Mouse (Mus musculus) myocyte (in vitro differentiated cells): Measurements from ENCODE around the gene Stk4. TPM values are rescaled to one million over a fixed set of nuclear protein-coding genes. Genes with fewer than 3 reads are reported as not detected.

Experiments used
- H3K27me3 ChIP-seq: one replicate; pipeline ENCODE4 v1.6.1; 2011; ENCODE audit not compliant: control insufficient read depth, insufficient read depth, insufficient read length
- H3K36me3 ChIP-seq: one replicate; pipeline ENCODE4 v1.6.1; 2011; ENCODE audit not compliant: control insufficient read depth, insufficient read depth
- H3K4me2 ChIP-seq: one replicate; pipeline ENCODE4 v1.6.1; 2011; ENCODE audit warnings: low read depth, control low read depth
- H3K4me3 ChIP-seq: one replicate; pipeline ENCODE4 v1.5.1; 2011; ENCODE audit warnings: mild to moderate bottlenecking, control low read depth, moderate library complexity
- H3K79me2 ChIP-seq: one replicate; pipeline ENCODE4 v1.6.1; 2011; ENCODE audit not compliant: control insufficient read depth, insufficient read depth
- H3ac ChIP-seq: one replicate; pipeline ENCODE4 v1.6.1; 2011; ENCODE audit not compliant: control insufficient read depth, insufficient read length
- CEBPB ChIP-seq: IDR thresholded peaks from 2 replicates; pipeline ENCODE4 v1.6.1; 2011; ENCODE audit warnings: mild to moderate bottlenecking, moderate library complexity; ENCODE audit not compliant: poor library complexity, insufficient read depth, severe bottlenecking
- E2F4 ChIP-seq: IDR thresholded peaks from one replicate; pipeline ENCODE4 v1.6.1; 2011; ENCODE audit warnings: mild to moderate bottlenecking, control low read depth, moderate library complexity; ENCODE audit not compliant: insufficient read depth
- MAX ChIP-seq: IDR thresholded peaks from one replicate; pipeline ENCODE4 v1.6.1; 2011; ENCODE audit warnings: low read depth, mild to moderate bottlenecking, control low read depth
- MYOD1 ChIP-seq, 3 experiments: IDR thresholded peaks; one replicate each; pipeline ENCODE4 v1.6.1; 2011; ENCODE audit warnings: control low read depth in 2 of 3, low read depth in 2 of 3, mild to moderate bottlenecking in 2 of 3, moderate library complexity in 1 of 3; ENCODE audit not compliant: insufficient read length in 2 of 3, control insufficient read depth in 1 of 3
- MYOG ChIP-seq, 3 experiments: IDR thresholded peaks; one replicate each; pipeline ENCODE4 v1.6.1; 2011; ENCODE audit warnings: control low read depth in 2 of 3, low read depth in 2 of 3, mild to moderate bottlenecking in 2 of 3; ENCODE audit not compliant: insufficient read length in 2 of 3, control insufficient read depth in 1 of 3, insufficient read depth in 1 of 3
- POLR2A ChIP-seq: IDR thresholded peaks from one replicate; pipeline ENCODE4 v1.6.1; 2011; ENCODE audit warnings: low read depth, mild to moderate bottlenecking, control low read depth, moderate library complexity; ENCODE audit not compliant: insufficient read length
- POLR2AphosphoS2 ChIP-seq: IDR thresholded peaks from one replicate; pipeline ENCODE4 v1.6.1; 2011; ENCODE audit warnings: low read depth, control low read depth; ENCODE audit not compliant: insufficient read length
- REST ChIP-seq: IDR thresholded peaks from one replicate; pipeline ENCODE4 v1.6.1; 2011; ENCODE audit warnings: mild to moderate bottlenecking, control low read depth, moderate library complexity; ENCODE audit not compliant: insufficient read depth, insufficient read length
- SRF ChIP-seq: IDR thresholded peaks from one replicate; pipeline ENCODE4 v1.6.1; 2011; ENCODE audit warnings: low read depth; ENCODE audit not compliant: control insufficient read depth, insufficient read length
- TCF12 ChIP-seq: IDR thresholded peaks from one replicate; pipeline ENCODE4 v1.6.1; 2011; ENCODE audit warnings: mild to moderate bottlenecking, control low read depth; ENCODE audit not compliant: poor library complexity, insufficient read depth, severe bottlenecking
- TCF3 ChIP-seq: IDR thresholded peaks from one replicate; pipeline ENCODE4 v1.6.1; 2011; ENCODE audit warnings: low read depth, control low read depth; ENCODE audit not compliant: insufficient read length
- USF1 ChIP-seq: IDR thresholded peaks from one replicate; pipeline ENCODE4 v1.6.1; 2011; ENCODE audit warnings: low read depth, mild to moderate bottlenecking, control low read depth, moderate library complexity
- polyA plus RNA-seq: library from polyadenylated mRNA; unstranded; fragments of >200 nt; fragmentation: generic; extraction: Trizol; gene quantifications from one replicate; pipeline ENCODE4 v1.2.1, GENCODE M21; 2012; ENCODE audit warnings: missing spikeins

The Stk4 gene
- polyA plus RNA-seq, 1 experiment = 9.8 TPM

DNA sequence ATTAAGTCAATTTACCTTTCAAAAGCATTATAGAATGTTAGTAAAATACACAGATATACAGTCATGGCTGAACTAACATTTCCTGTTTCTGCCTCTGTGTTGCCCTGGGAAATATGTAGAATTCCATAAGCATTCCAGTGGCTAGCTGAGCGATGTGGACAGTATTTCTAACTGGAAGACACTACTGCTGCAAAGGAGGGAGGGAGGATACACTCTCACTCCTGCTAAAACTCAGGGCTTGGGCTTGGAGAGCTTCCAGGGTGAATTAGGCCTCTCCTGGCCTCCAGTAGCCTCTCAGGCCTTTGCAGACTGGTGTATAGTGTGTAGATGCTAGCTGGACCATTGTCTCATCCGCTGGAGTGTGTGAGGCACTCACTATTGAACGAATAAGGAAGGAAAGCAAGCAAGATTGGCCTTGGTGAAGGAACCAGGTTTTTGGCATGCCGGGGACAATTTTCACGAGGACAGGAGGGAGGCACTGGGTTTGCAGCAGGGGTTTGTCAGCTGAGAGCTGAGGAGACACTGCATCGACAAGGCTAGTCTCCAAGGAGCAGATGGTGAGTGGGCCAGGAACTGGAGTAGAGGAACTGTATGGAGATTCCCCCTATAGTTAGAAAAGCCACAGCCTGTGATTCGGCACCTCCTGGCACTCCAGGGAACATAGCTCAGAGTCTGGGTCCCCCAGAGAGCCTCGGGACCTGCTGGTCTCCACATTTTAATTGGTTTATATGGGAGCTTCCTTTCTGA lies 104.7 kb downstream of the Stk4 start:
- H3K79me2 ChIP-seq = no peaks in the 10 kb centered on the region
- H3K27me3 ChIP-seq = peaks cover 71% of the 10 kb centered on the region
- H3ac ChIP-seq = no peak overlapping the region
- no peaks in the 10 kb centered on the region for H3K36me3 ChIP-seq
- no peak overlapping the region for H3K4me3 ChIP-seq
- H3K4me2 ChIP-seq = no peak overlapping the region
- TF ChIP-seq MYOG (IDR thresholded peaks at IDR 0.05; ENCODE audit: control insufficient read depth in 1 of 3, insufficient read depth in 1 of 3, insufficient read length in 2 of 3, low read depth in 2 of 3) = no peak

GRCm38 (mm10) chr2:164175850-164176249 lies 105.7 kb downstream of the Stk4 start:
- Histone ChIP-seq H3K4me2 (no peak overlapping the region), H3K4me3 (no peak overlapping the region), H3K79me2 (no peaks in the 10 kb centered on the region), H3K27me3 (peaks cover 66% of the 10 kb centered on the region), H3ac (no peak overlapping the region), H3K36me3 (no peaks in the 10 kb centered on the region)
- TF ChIP-seq POLR2A (no peak), USF1 (no peak), MYOD1 (IDR thresholded peaks at IDR 0.05; ENCODE audit: control insufficient read depth in 1 of 3, insufficient read length in 2 of 3, low read depth in 2 of 3) (no peak), TCF12 (no peak), MYOG (IDR thresholded peaks at IDR 0.05; ENCODE audit: control insufficient read depth in 1 of 3, insufficient read depth in 1 of 3, insufficient read length in 2 of 3, low read depth in 2 of 3) (no peak)

DNA sequence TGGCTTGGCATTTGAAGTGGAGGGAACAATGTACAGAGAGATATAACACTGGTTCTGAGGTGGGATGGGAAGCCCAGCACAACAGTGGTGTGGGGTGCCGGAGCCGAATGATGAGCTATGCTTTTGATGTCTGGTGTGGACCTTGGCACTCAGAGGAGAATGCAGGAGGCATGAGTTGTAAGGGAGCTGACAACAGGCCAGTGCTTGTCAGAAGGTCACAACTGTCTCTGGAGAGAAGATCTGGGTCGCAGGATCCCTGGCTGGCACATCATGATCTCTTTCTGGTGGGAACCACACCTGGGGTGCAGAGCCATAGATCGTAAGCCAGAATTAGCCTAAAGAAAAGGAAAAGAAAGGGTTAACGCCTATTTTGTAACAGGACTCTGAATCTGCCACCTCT lies 107.7 kb downstream of the Stk4 start:
- no peak overlapping the region for H3K4me3 ChIP-seq
- no peak overlapping the region for H3ac ChIP-seq
- no peak for TF ChIP-seq E2F4
- no peaks in the 10 kb centered on the region for H3K79me2 ChIP-seq
- peaks cover 68% of the 10 kb centered on the region for H3K27me3 ChIP-seq
- H3K36me3 ChIP-seq = no peaks in the 10 kb centered on the region
- no peak overlapping the region for H3K4me2 ChIP-seq

GRCm38 (mm10) chr2:164180124-164180523 lies 110.0 kb downstream of the Stk4 start:
- no peak for TF ChIP-seq REST
- TF ChIP-seq CEBPB = no peak
- no peak for TF ChIP-seq POLR2AphosphoS2
- TF ChIP-seq MYOD1 (IDR thresholded peaks at IDR 0.05; ENCODE audit: control insufficient read depth in 1 of 3, insufficient read length in 2 of 3, low read depth in 2 of 3) = no peak
- TF ChIP-seq MAX = no peak
- Histone ChIP-seq H3K36me3 (no peaks in the 10 kb centered on the region), H3ac (no peak overlapping the region), H3K4me2 (no peak overlapping the region), H3K79me2 (no peaks in the 10 kb centered on the region), H3K27me3 (peaks cover 64% of the 10 kb centered on the region), H3K4me3 (no peak overlapping the region)

GRCm38 (mm10) chr2:164180770-164181169 lies 110.6 kb downstream of the Stk4 start:
- Histone ChIP-seq H3K4me2 (no peak overlapping the region), H3ac (no peak overlapping the region), H3K79me2 (no peaks in the 10 kb centered on the region), H3K36me3 (no peaks in the 10 kb centered on the region), H3K27me3 (peaks cover 69% of the 10 kb centered on the region), H3K4me3 (no peak overlapping the region)
- TF ChIP-seq CEBPB (no peak), SRF (no peak), TCF3 (no peak), MAX (no peak), E2F4 (no peak), TCF12 (no peak), REST (no peak), POLR2A (no peak), MYOG (IDR thresholded peaks at IDR 0.05; ENCODE audit: control insufficient read depth in 1 of 3, insufficient read depth in 1 of 3, insufficient read length in 2 of 3, low read depth in 2 of 3) (no peak), POLR2AphosphoS2 (no peak), USF1 (no peak), MYOD1 (IDR thresholded peaks at IDR 0.05; ENCODE audit: control insufficient read depth in 1 of 3, insufficient read length in 2 of 3, low read depth in 2 of 3) (no peak)

DNA sequence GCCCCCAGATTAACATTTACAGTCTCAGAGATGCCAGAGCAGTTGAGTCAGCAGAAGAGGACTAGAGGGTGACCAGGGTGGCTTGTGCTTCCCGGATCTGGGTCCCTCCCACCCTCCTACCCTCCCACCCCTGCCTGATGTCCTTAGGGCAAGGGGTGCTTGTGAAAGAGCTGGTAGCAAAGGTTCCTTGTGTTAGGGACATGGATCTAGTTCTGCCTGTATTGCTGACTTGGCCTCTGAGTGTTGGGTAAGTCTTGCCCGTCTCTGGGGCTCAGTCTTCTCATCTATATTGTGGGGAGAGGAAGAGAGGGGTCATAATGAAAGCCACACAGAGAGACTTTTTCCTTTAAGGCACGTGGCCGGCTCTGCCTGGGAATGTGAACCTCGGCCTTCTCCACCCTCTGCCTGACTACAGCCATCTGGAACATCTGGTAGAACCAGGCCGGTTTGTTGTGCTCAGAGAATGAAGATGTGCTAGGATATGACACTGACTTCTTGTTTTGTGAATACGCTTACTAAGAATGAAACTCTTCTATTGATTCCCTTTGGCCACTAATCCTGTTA lies 112.7 kb downstream of the Stk4 start, which contains the start of gene Wfdc5:
Wfdc5 (minus strand) TSS at position 51 of the 564 bp plus-strand sequence.
- Histone ChIP-seq H3K4me3 (no peak within 1 kb of the TSS), H3K4me2 (no peak within 1 kb of the TSS), H3ac (no peak within 1 kb of the TSS), H3K36me3 (no peaks in the 10 kb centered on the region), H3K27me3 (peaks cover 51% of the 10 kb centered on the region), H3K79me2 (no peaks in the 10 kb centered on the region)
- no peak for TF ChIP-seq USF1
- TF ChIP-seq TCF3 = no peak
- TF ChIP-seq E2F4 = no peak
- TF ChIP-seq CEBPB = no peak
- no peak for TF ChIP-seq MYOG (IDR thresholded peaks at IDR 0.05; ENCODE audit: control insufficient read depth in 1 of 3, insufficient read depth in 1 of 3, insufficient read length in 2 of 3, low read depth in 2 of 3)
- TF ChIP-seq SRF = no peak
- TF ChIP-seq MAX = no peak
- no peak for TF ChIP-seq TCF12
- TF ChIP-seq MYOD1 (IDR thresholded peaks at IDR 0.05; ENCODE audit: control insufficient read depth in 1 of 3, insufficient read length in 2 of 3, low read depth in 2 of 3) = no peak
- TF ChIP-seq REST = no peak
- no peak for TF ChIP-seq POLR2AphosphoS2
- no peak for TF ChIP-seq POLR2A
